Mouse (Mus musculus) monocyte, adult 59 days (primary cell): ENCODE measurements around the gene Nsun3. TPM values are rescaled to one million over a fixed set of nuclear protein-coding genes. Genes with fewer than 3 reads are reported as not detected.

Experiments
- total RNA-seq, 2 experiments: library from RNA; stranded (reverse); gene quantifications; one replicate each; pipeline ENCODE4 v1.2.4; 2023

Gene Nsun3
- total RNA-seq, result 10 to 100 TPM in 1 of 2 experiments, 1 to 10 TPM in 1; 9.2 to 14.3 TPM

DNA sequence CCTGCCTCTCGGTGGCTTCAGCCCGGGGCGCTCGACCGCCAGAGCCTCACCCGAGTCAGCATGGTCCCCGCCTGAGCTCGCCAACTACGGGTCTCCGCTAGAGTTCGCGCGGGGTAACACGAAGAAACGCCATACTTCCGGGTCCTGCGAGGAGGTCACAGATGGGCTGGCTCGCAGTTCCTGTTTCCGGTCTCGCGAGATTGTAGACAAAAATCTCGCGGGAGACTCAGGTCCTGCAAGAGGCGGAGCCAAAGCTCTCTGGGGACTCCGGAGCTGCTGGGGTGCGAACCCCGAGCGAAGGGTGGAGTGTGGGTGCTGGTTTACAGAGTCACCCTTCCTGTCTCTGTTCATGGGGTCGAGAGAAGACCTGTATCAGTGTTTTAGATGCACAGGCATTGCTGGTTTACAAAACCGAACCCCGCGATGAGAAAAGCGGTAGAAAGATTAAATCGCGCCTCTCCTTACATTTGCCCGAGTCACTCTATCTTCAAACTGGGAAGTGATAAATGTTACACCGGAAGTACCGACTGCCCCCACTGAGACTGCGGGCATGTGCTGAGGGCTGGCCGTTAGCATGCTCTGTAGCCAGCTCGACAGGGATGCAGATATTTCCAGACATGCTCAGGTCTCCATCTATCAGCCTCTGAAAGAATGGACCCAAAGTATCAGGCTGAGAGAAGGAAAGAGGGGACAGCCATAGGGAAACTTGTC, at the start of gene Nsun3:
Gene Nsun3, minus strand, starts transcription at position 198 of the 711 bp plus-strand sequence.

DNA sequence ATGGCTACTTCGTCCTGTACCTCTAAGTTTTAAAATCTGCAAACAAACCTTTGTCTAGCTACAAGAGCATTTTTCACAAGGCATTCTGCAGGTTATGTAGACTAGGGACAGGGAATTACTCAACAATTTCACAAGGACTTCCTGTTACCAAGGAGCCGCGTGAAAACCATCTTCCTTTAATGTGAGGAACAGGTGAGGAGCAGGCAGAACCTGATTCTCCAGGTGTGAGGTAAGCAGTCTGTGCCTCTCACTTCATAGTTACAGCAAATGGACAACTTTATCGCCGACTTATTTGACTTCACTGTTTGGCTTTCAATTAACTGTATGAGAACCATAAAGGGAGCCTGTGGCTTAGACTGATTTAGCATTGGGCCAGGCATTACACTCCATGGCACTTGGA, 27.9 kb upstream of the Nsun3 start, which contains the start of gene Stx19:
Gene Stx19, plus strand, starts transcription at position 186 of the 400 bp plus-strand sequence.

Other genes with a start within 250 kb of the Nsun3 start
- not detected for gene Stx19, start 27.9 kb upstream of the Nsun3 start, total RNA-seq
- 10 to 100 TPM; 16.0 to 22.6 TPM for gene Arl13b, start 60.2 kb upstream of the Nsun3 start, total RNA-seq
- 10 to 100 TPM; 11.1 to 11.3 TPM for gene Pros1, start 67.5 kb upstream of the Nsun3 start, total RNA-seq